Mouse (Mus musculus) gastrocnemius, postnatal 14 days (tissue): ENCODE results near the gene Fig4. TPM values are rescaled to one million over a fixed set of nuclear protein-coding genes. Genes with fewer than 3 reads are reported as not detected.

ENCODE experiments used
- DNase-seq: peaks from one replicate; pipeline ENCODE4 v3.0.0; 2021; ENCODE audit warnings: mixed read lengths
- intact Hi-C: fragments of 180-260 bp; cut with DNase I; formaldehyde crosslinking; loops from one replicate; pipeline ENCODE4 v1.15.1; 2025; ENCODE audit warnings: low total_unique reads
- total RNA-seq, 2 experiments: library from RNA; stranded (reverse); gene quantifications; 2 replicates each; pipeline ENCODE4 v1.2.3; 2021

Fig4 gene
- total RNA-seq, 2 experiments from 2014 or later, result 6.0 to 7.0 TPM

DNA sequence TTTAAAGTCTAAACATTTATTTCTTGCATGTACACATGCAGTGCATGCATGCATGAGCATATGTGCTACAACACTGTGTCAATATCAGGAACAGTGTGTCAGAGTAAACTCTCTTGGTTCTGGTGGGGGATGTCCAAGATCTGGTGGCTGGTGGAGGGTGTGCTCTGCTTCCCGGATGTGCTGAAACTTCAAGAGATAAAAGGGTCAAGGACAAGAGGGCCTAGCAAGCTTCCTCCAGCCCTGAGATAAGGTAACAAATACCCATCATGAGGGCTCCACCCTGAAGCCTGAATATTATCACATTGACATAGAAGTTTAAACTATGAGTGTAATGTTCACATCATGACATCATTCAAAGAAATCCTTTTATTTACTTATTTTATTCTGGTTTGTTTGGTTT, 146.4 kb downstream of the Fig4 start:
- intact Hi-C loops, result no loop called here

GRCm38 (mm10) chr10:41153229-41153750, 149.8 kb downstream of the Fig4 start:
- no peak for DNase-seq
- intact Hi-C loops, result no loop called here

More for the DNA sequence above, 146.4 kb downstream of the Fig4 start:
- no peak for DNase-seq

- intact Hi-C loops, result no loop called here
- no peak for DNase-seq
Observed at GRCm38 (mm10) chr10:41151901-41152300, 151.2 kb downstream of the Fig4 start.

GRCm38 (mm10) chr10:41151441-41151840, 151.6 kb downstream of the Fig4 start:
- intact Hi-C loops, result no loop called here
- no peak for DNase-seq

DNA sequence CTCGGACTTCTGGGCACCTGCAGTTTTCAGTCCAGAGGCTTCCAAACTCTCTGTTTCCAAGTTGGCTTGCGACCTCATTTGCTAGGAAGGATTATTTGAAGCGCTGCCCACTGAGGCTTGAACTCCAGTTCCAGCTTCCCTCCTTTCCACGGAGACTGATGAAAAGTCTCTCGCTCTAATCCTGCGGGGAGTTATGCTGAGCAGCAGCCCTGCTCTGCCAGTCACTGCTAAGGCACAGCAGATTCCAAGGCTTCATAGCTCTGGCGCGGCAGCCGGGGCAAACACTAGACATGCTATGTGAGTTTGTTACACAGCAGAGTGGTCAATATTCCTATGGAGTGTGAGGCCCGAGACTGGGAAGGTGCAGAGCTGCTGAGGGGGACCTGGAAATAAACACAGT, 152.0 kb downstream of the Fig4 start:
- intact Hi-C loops, result no loop called here
- no peak for DNase-seq

DNA sequence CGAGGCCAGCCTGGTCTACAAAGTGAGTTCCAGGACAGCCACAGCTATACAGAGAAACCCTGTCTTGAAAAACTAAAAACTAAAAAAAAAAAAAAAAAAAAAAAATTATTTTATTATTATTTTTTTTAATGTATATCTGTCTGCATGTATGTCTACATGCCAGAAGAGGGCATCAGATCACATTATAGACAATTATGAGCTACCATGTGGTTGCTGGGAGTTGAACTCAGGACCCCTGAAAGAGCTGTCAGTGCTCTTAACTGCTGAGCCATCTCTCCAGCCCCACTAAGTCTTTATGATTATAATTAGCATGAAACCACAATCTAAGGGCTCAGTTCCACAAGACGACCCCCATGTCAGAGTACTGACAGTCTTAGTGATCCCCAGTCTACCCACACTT, 152.6 kb downstream of the Fig4 start:
- no peak for DNase-seq
- intact Hi-C loops, result no loop called here

- intact Hi-C loops, result no loop called here
- DNase-seq, result no peak
Observed at GRCm38 (mm10) chr10:41149307-41149706, 153.8 kb downstream of the Fig4 start.

GRCm38 (mm10) chr10:41146141-41146540, 156.9 kb downstream of the Fig4 start:
- intact Hi-C loops, result no loop called here
- no peak for DNase-seq

Other genes with a start within 250 kb of the Fig4 start
- gene Gpr6, start 231.0 kb downstream of the Fig4 start, total RNA-seq, result not detected
- not detected for gene Ak9, start 720 bp upstream of the Fig4 start, total RNA-seq
- gene Zbtb24, start 147.1 kb upstream of the Fig4 start, total RNA-seq, result 1 to 10 TPM; 4.3 to 4.7 TPM
- 10 to 100 TPM; 10.5 to 15.5 TPM for gene Mical1, start 173.1 kb upstream of the Fig4 start, total RNA-seq
- gene Smpd2, start 187.1 kb upstream of the Fig4 start, total RNA-seq, result 10 to 100 TPM; 10.5 to 12.1 TPM
- gene Ppil6, start 187.2 kb upstream of the Fig4 start, total RNA-seq, result not detected
- gene Cd164, start 216.2 kb upstream of the Fig4 start, total RNA-seq, result 100 to 1,000 TPM; 126 to 138 TPM